Mouse (Mus musculus) inflammation-experienced regulatory T-cells, adult 6 months (primary cell): ENCODE data around the gene Cops4. TPM values are rescaled to one million over a fixed set of nuclear protein-coding genes. Genes with fewer than 3 reads are reported as not detected.

Source experiments
- ATAC-seq: one replicate; pipeline ENCODE4 v1.8.0; 2017
- polyA plus RNA-seq, 3 experiments: library from polyadenylated mRNA; unstranded; fragments of 100-300 nt; shearing (Covaris generic); gene quantifications; one replicate each; pipeline ENCODE4 v1.2.1; 2017

Cops4 gene
- polyA plus RNA-seq, 3 experiments from 2014 or later: 99.1 to 127 (median 102) TPM

GRCm38 (mm10) chr5:100581622-100582434, 63.7 kb downstream of the Cops4 start:
- ATAC-seq: no peak

- ATAC-seq: no peak
These were observed 64.3 kb downstream of the Cops4 start for GRCm38 (mm10) chr5:100582435-100582826.

GRCm38 (mm10) chr5:100583066-100583465, 65.0 kb downstream of the Cops4 start:
- no peak for ATAC-seq

GRCm38 (mm10) chr5:100585206-100585644, 67.1 kb downstream of the Cops4 start:
- peak; percentile 84 for ATAC-seq

GRCm38 (mm10) chr5:100585657-100586056, 67.5 kb downstream of the Cops4 start:
- ATAC-seq: no peak

GRCm38 (mm10) chr5:100587136-100587535, 69.0 kb downstream of the Cops4 start:
- ATAC-seq: no peak

GRCm38 (mm10) chr5:100587626-100588025, 69.5 kb downstream of the Cops4 start:
- ATAC-seq: peak; percentile 36

GRCm38 (mm10) chr5:100590505-100590904, 72.4 kb downstream of the Cops4 start:
- ATAC-seq: peak; percentile 34

- no peak for ATAC-seq
These were observed 76.8 kb downstream of the Cops4 start for GRCm38 (mm10) chr5:100594803-100595467.

GRCm38 (mm10) chr5:100595999-100596398, 77.9 kb downstream of the Cops4 start:
- no peak for ATAC-seq

Other genes with a start within 250 kb of the Cops4 start
- gene Sec31a, start 102.1 kb upstream of the Cops4 start, polyA plus RNA-seq: 100 to 1,000 TPM in 1 of 3 experiments, 10 to 100 TPM in 2; 71.1 to 124 (median 73.2) TPM
- 10 to 100 TPM in 1 of 3 experiments, 1 to 10 TPM in 2; 8.2 to 10.3 (median 9.2) TPM for gene Lin54, start 17.7 kb upstream of the Cops4 start, polyA plus RNA-seq
- 10 to 100 TPM in 1 of 3 experiments, 1 to 10 TPM in 2; 5.5 to 17.7 (median 6.8) TPM for gene Plac8, start 53.9 kb downstream of the Cops4 start, polyA plus RNA-seq
- gene Coq2, start 156.8 kb downstream of the Cops4 start, polyA plus RNA-seq: 10 to 100 TPM in 2 of 3 experiments, 1 to 10 TPM in 1; 6.8 to 11.9 (median 11.6) TPM
- gene Hpse, start 201.4 kb downstream of the Cops4 start, polyA plus RNA-seq: 1 to 10 TPM in 1 of 3 experiments, under 1 TPM in 2; 0.69 to 1.3 (median 0.91) TPM